Mouse (Mus musculus): Measurements from ENCODE around the gene Chsy1. TPM values are rescaled to one million over a fixed set of nuclear protein-coding genes. Genes with fewer than 3 reads are reported as not detected.

Chsy1 gene
- polyA plus RNA-seq, 1 experiment = 17.2 TPM

GRCm38 (mm10) chr7:66110636-66111112 is 1.4 kb downstream of the Chsy1 start:
- Histone ChIP-seq H3ac (ENCODE audit: control insufficient read depth, insufficient read length) (peak overlapping the region; percentile 99), H3K27me3 (ENCODE audit: control insufficient read depth, insufficient read depth, insufficient read length) (no peaks in the 10 kb centered on the region), H3K4me2 (ENCODE audit: low read depth) (peak overlapping the region; percentile 60), H3K4me3 (peak overlapping the region; percentile 46), H3K79me2 (ENCODE audit: control insufficient read depth, insufficient read depth) (peaks cover 59% of the 10 kb centered on the region), H3K36me3 (ENCODE audit: control insufficient read depth, insufficient read depth) (no peaks in the 10 kb centered on the region)
- no peak for TF ChIP-seq E2F4 (IDR thresholded peaks at IDR 0.05; ENCODE audit: insufficient read depth)
- TF ChIP-seq POLR2A (IDR thresholded peaks at IDR 0.05; ENCODE audit: insufficient read length, low read depth) = no peak
- TF ChIP-seq MYOD1 (IDR thresholded peaks at IDR 0.05; ENCODE audit: control insufficient read depth in 1 of 3, insufficient read length in 2 of 3, low read depth in 2 of 3) = no peak
- TF ChIP-seq USF1 (IDR thresholded peaks at IDR 0.05; ENCODE audit: low read depth) = no peak
- TF ChIP-seq TCF12 (IDR thresholded peaks at IDR 0.05; ENCODE audit: insufficient read depth, poor library complexity, severe bottlenecking) = no peak
- no peak for TF ChIP-seq MYOG (IDR thresholded peaks at IDR 0.05; ENCODE audit: control insufficient read depth in 1 of 3, insufficient read depth in 1 of 3, insufficient read length in 2 of 3, low read depth in 2 of 3)
- TF ChIP-seq TCF3 (IDR thresholded peaks at IDR 0.05; ENCODE audit: insufficient read length, low read depth) = no peak
- no peak for TF ChIP-seq SRF (IDR thresholded peaks at IDR 0.05; ENCODE audit: control insufficient read depth, insufficient read length, low read depth)
- TF ChIP-seq POLR2AphosphoS2 (IDR thresholded peaks at IDR 0.05; ENCODE audit: insufficient read length, low read depth) = no peak
- TF ChIP-seq CEBPB (IDR thresholded peaks at IDR 0.05; ENCODE audit: insufficient read depth, poor library complexity, severe bottlenecking) = no peak
- no peak for TF ChIP-seq MAX (IDR thresholded peaks at IDR 0.05; ENCODE audit: low read depth)
- TF ChIP-seq REST (IDR thresholded peaks at IDR 0.05; ENCODE audit: insufficient read depth, insufficient read length) = no peak

GRCm38 (mm10) chr7:66111211-66111610 is 1.9 kb downstream of the Chsy1 start:
- peak overlapping the region; percentile 46 for H3K4me3 ChIP-seq
- TF ChIP-seq MYOD1 (IDR thresholded peaks at IDR 0.05; ENCODE audit: control insufficient read depth in 1 of 3, insufficient read length in 2 of 3, low read depth in 2 of 3) (no peak), CEBPB (IDR thresholded peaks at IDR 0.05; ENCODE audit: insufficient read depth, poor library complexity, severe bottlenecking) (no peak), SRF (IDR thresholded peaks at IDR 0.05; ENCODE audit: control insufficient read depth, insufficient read length, low read depth) (no peak), REST (IDR thresholded peaks at IDR 0.05; ENCODE audit: insufficient read depth, insufficient read length) (no peak), USF1 (IDR thresholded peaks at IDR 0.05; ENCODE audit: low read depth) (no peak), TCF12 (IDR thresholded peaks at IDR 0.05; ENCODE audit: insufficient read depth, poor library complexity, severe bottlenecking) (no peak), POLR2A (IDR thresholded peaks at IDR 0.05; ENCODE audit: insufficient read length, low read depth) (no peak), TCF3 (IDR thresholded peaks at IDR 0.05; ENCODE audit: insufficient read length, low read depth) (no peak), POLR2AphosphoS2 (IDR thresholded peaks at IDR 0.05; ENCODE audit: insufficient read length, low read depth) (no peak)
- peaks cover 65% of the 10 kb centered on the region for H3K79me2 ChIP-seq (ENCODE audit: control insufficient read depth, insufficient read depth)
- peak overlapping the region; percentile 99 for H3ac ChIP-seq (ENCODE audit: control insufficient read depth, insufficient read length)
- H3K27me3 ChIP-seq (ENCODE audit: control insufficient read depth, insufficient read depth, insufficient read length) = no peaks in the 10 kb centered on the region
- H3K4me2 ChIP-seq (ENCODE audit: low read depth) = peak overlapping the region; percentile 60
- H3K36me3 ChIP-seq (ENCODE audit: control insufficient read depth, insufficient read depth) = no peaks in the 10 kb centered on the region

- Histone ChIP-seq H3K4me3 (no peak overlapping the region), H3K79me2 (ENCODE audit: control insufficient read depth, insufficient read depth) (peaks cover 88% of the 10 kb centered on the region), H3ac (ENCODE audit: control insufficient read depth, insufficient read length) (no peak overlapping the region), H3K4me2 (ENCODE audit: low read depth) (peak overlapping the region; percentile 21), H3K27me3 (ENCODE audit: control insufficient read depth, insufficient read depth, insufficient read length) (no peaks in the 10 kb centered on the region), H3K36me3 (ENCODE audit: control insufficient read depth, insufficient read depth) (no peaks in the 10 kb centered on the region)
- TF ChIP-seq POLR2A (IDR thresholded peaks at IDR 0.05; ENCODE audit: insufficient read length, low read depth) (no peak), CEBPB (IDR thresholded peaks at IDR 0.05; ENCODE audit: insufficient read depth, poor library complexity, severe bottlenecking) (no peak), MYOD1 (IDR thresholded peaks at IDR 0.05; ENCODE audit: control insufficient read depth in 1 of 3, insufficient read length in 2 of 3, low read depth in 2 of 3) (no peak), E2F4 (IDR thresholded peaks at IDR 0.05; ENCODE audit: insufficient read depth) (no peak), TCF3 (IDR thresholded peaks at IDR 0.05; ENCODE audit: insufficient read length, low read depth) (no peak)
These were observed 4.2 kb downstream of the Chsy1 start for GRCm38 (mm10) chr7:66113561-66113960.

- Histone ChIP-seq H3K36me3 (ENCODE audit: control insufficient read depth, insufficient read depth) (no peaks in the 10 kb centered on the region), H3K4me3 (no peak overlapping the region), H3K4me2 (ENCODE audit: low read depth) (no peak overlapping the region), H3K27me3 (ENCODE audit: control insufficient read depth, insufficient read depth, insufficient read length) (no peaks in the 10 kb centered on the region), H3ac (ENCODE audit: control insufficient read depth, insufficient read length) (no peak overlapping the region), H3K79me2 (ENCODE audit: control insufficient read depth, insufficient read depth) (peaks cover 98% of the 10 kb centered on the region)
- TF ChIP-seq CEBPB (IDR thresholded peaks at IDR 0.05; ENCODE audit: insufficient read depth, poor library complexity, severe bottlenecking) (no peak), POLR2AphosphoS2 (IDR thresholded peaks at IDR 0.05; ENCODE audit: insufficient read length, low read depth) (no peak), TCF12 (IDR thresholded peaks at IDR 0.05; ENCODE audit: insufficient read depth, poor library complexity, severe bottlenecking) (no peak), USF1 (IDR thresholded peaks at IDR 0.05; ENCODE audit: low read depth) (no peak), E2F4 (IDR thresholded peaks at IDR 0.05; ENCODE audit: insufficient read depth) (no peak)
These were observed 6.6 kb downstream of the Chsy1 start for GRCm38 (mm10) chr7:66115821-66116343.

- Histone ChIP-seq H3K27me3 (ENCODE audit: control insufficient read depth, insufficient read depth, insufficient read length) (no peaks in the 10 kb centered on the region), H3K79me2 (ENCODE audit: control insufficient read depth, insufficient read depth) (peaks cover 98% of the 10 kb centered on the region), H3K36me3 (ENCODE audit: control insufficient read depth, insufficient read depth) (no peaks in the 10 kb centered on the region), H3K4me2 (ENCODE audit: low read depth) (peak overlapping the region; percentile 30), H3K4me3 (no peak overlapping the region), H3ac (ENCODE audit: control insufficient read depth, insufficient read length) (no peak overlapping the region)
- TF ChIP-seq MYOD1 (IDR thresholded peaks at IDR 0.05; ENCODE audit: control insufficient read depth in 1 of 3, insufficient read length in 2 of 3, low read depth in 2 of 3) (peak in 2 of 3 experiments; percentile 5 to 68), MYOG (IDR thresholded peaks at IDR 0.05; ENCODE audit: control insufficient read depth in 1 of 3, insufficient read depth in 1 of 3, insufficient read length in 2 of 3, low read depth in 2 of 3) (peak in 2 of 3 experiments; percentile 42 to 57), SRF (IDR thresholded peaks at IDR 0.05; ENCODE audit: control insufficient read depth, insufficient read length, low read depth) (no peak)
These were observed 7.7 kb downstream of the Chsy1 start for GRCm38 (mm10) chr7:66116906-66117482.

Measured in myocyte (in vitro differentiated cells).